Mouse (Mus musculus): ENCODE data around the gene Gm7030. TPM values are rescaled to one million over a fixed set of nuclear protein-coding genes. Genes with fewer than 3 reads are reported as not detected.
"Not testable (repeated sequence)": the region's sequence is repeated elsewhere in the genome, so short reads cannot be mapped to it uniquely, and the experiment has no call there.

Gm7030 gene
- polyA plus RNA-seq, 1 experiment from 2014 or later, result not detected

- no peaks in the 10 kb centered on the region for H3K27me3 ChIP-seq (replicated peaks; ENCODE audit: insufficient read depth, low read length)
- H3K4me2 ChIP-seq (replicated peaks; ENCODE audit: low read depth, low read length), result no peak overlapping the region
- H3K4me3 ChIP-seq (ENCODE audit: low read depth, low read length), result no peak overlapping the region
- no peak overlapping the region for H3K27ac ChIP-seq (ENCODE audit: low read length)
- ATAC-seq (no peak), DNase-seq (ENCODE audit: low spot score) (no peak)
- no peaks in the 10 kb centered on the region for H3K36me3 ChIP-seq (ENCODE audit: insufficient read depth, low read length)
- 17% methylated on average over 3 of the region's 3 CpGs for WGBS
- H3K9me3 ChIP-seq (ENCODE audit: low read length), result no peaks in the 10 kb centered on the region
- TF ChIP-seq EP300 (IDR thresholded peaks at IDR 0.05) (no peak), CTCF (IDR thresholded peaks at IDR 0.05) (no peak)
- no peak overlapping the region for H3K9ac ChIP-seq (replicated peaks; ENCODE audit: low read depth)
- no peaks in the 10 kb centered on the region for H3K4me1 ChIP-seq (ENCODE audit: insufficient read depth, low read depth, low read length)
Observed at GRCm38 (mm10) chr17:36093936-36094335, 35.3 kb downstream of the Gm7030 start.

- H3K27ac ChIP-seq (ENCODE audit: low read length); H3K9ac ChIP-seq (replicated peaks; ENCODE audit: low read depth); ATAC-seq; H3K4me2 ChIP-seq (replicated peaks; ENCODE audit: low read depth, low read length); H3K9me3 ChIP-seq (ENCODE audit: low read length); DNase-seq (ENCODE audit: low spot score); H3K4me1 ChIP-seq (ENCODE audit: insufficient read depth, low read depth, low read length); H3K27me3 ChIP-seq (replicated peaks; ENCODE audit: insufficient read depth, low read length); H3K4me3 ChIP-seq (ENCODE audit: low read depth, low read length); H3K36me3 ChIP-seq (ENCODE audit: insufficient read depth, low read length): not testable (repeated sequence)
Observed at GRCm38 (mm10) chr17:36092520-36092919, 36.7 kb downstream of the Gm7030 start.

- ATAC-seq; H3K36me3 ChIP-seq (ENCODE audit: insufficient read depth, low read length); H3K4me3 ChIP-seq (ENCODE audit: low read depth, low read length); H3K4me1 ChIP-seq (ENCODE audit: insufficient read depth, low read depth, low read length); H3K27ac ChIP-seq (ENCODE audit: low read length); H3K9ac ChIP-seq (replicated peaks; ENCODE audit: low read depth); H3K27me3 ChIP-seq (replicated peaks; ENCODE audit: insufficient read depth, low read length); H3K9me3 ChIP-seq (ENCODE audit: low read length); DNase-seq (ENCODE audit: low spot score); H3K4me2 ChIP-seq (replicated peaks; ENCODE audit: low read depth, low read length): not testable (repeated sequence)
- no CpG with 5 or more reads among the region's 2 CpGs for WGBS
Observed at GRCm38 (mm10) chr17:36091933-36092332, 37.3 kb downstream of the Gm7030 start.

GRCm38 (mm10) chr17:36085976-36086375 is 43.2 kb downstream of the Gm7030 start:
- DNase-seq (ENCODE audit: low spot score); H3K27ac ChIP-seq (ENCODE audit: low read length); H3K4me2 ChIP-seq (replicated peaks; ENCODE audit: low read depth, low read length); H3K27me3 ChIP-seq (replicated peaks; ENCODE audit: insufficient read depth, low read length); H3K36me3 ChIP-seq (ENCODE audit: insufficient read depth, low read length); H3K9ac ChIP-seq (replicated peaks; ENCODE audit: low read depth); ATAC-seq; H3K4me3 ChIP-seq (ENCODE audit: low read depth, low read length); H3K9me3 ChIP-seq (ENCODE audit: low read length); H3K4me1 ChIP-seq (ENCODE audit: insufficient read depth, low read depth, low read length): not testable (repeated sequence)
- 36% methylated on average over 1 of the region's 1 CpGs for WGBS

- Histone ChIP-seq H3K9me3 (ENCODE audit: low read length) (no peaks in the 10 kb centered on the region), H3K27ac (ENCODE audit: low read length) (no peak overlapping the region), H3K4me2 (replicated peaks; ENCODE audit: low read depth, low read length) (peak overlapping the region; percentile 92), H3K9ac (replicated peaks; ENCODE audit: low read depth) (no peak overlapping the region), H3K4me1 (ENCODE audit: insufficient read depth, low read depth, low read length) (no peaks in the 10 kb centered on the region), H3K4me3 (ENCODE audit: low read depth, low read length) (peak overlapping the region; percentile 54), H3K27me3 (replicated peaks; ENCODE audit: insufficient read depth, low read length) (peaks cover 4% of the 10 kb centered on the region; the same call in 1 of the 2 replicates), H3K36me3 (ENCODE audit: insufficient read depth, low read length) (no peaks in the 10 kb centered on the region)
- TF ChIP-seq EP300 (IDR thresholded peaks at IDR 0.05) (no peak), CTCF (IDR thresholded peaks at IDR 0.05) (no peak)
- ATAC-seq (no peak; the same call in 1 of the 2 replicates), DNase-seq (ENCODE audit: low spot score) (no peak)
- 1% methylated on average over 40 of the region's 42 CpGs for WGBS
Observed at GRCm38 (mm10) chr17:36083870-36084451, 45.3 kb downstream of the Gm7030 start.

- DNase-seq (ENCODE audit: low spot score), result peak; percentile 60
- Histone ChIP-seq H3K9ac (replicated peaks; ENCODE audit: low read depth) (no peak overlapping the region), H3K4me2 (replicated peaks; ENCODE audit: low read depth, low read length) (peak overlapping the region; percentile 92), H3K27me3 (replicated peaks; ENCODE audit: insufficient read depth, low read length) (peaks cover 4% of the 10 kb centered on the region; the same call in 1 of the 2 replicates), H3K4me1 (ENCODE audit: insufficient read depth, low read depth, low read length) (no peaks in the 10 kb centered on the region), H3K36me3 (ENCODE audit: insufficient read depth, low read length) (no peaks in the 10 kb centered on the region), H3K27ac (ENCODE audit: low read length) (no peak overlapping the region), H3K4me3 (ENCODE audit: low read depth, low read length) (peak overlapping the region; percentile 54), H3K9me3 (ENCODE audit: low read length) (no peaks in the 10 kb centered on the region)
- TF ChIP-seq CTCF (IDR thresholded peaks at IDR 0.05) (no peak), EP300 (IDR thresholded peaks at IDR 0.05) (no peak)
- WGBS, result under 1% methylated on average over 46 of the region's 46 CpGs
- ATAC-seq, result peak; percentile 81
Observed at GRCm38 (mm10) chr17:36083266-36083869, 45.9 kb downstream of the Gm7030 start.

- peak overlapping the region; percentile 54; the same call in 1 of the 2 replicates for H3K4me3 ChIP-seq (ENCODE audit: low read depth, low read length)
- H3K9me3 ChIP-seq (ENCODE audit: low read length); DNase-seq (ENCODE audit: low spot score); H3K27ac ChIP-seq (ENCODE audit: low read length); H3K4me1 ChIP-seq (ENCODE audit: insufficient read depth, low read depth, low read length); ATAC-seq; H3K36me3 ChIP-seq (ENCODE audit: insufficient read depth, low read length); H3K9ac ChIP-seq (replicated peaks; ENCODE audit: low read depth); H3K27me3 ChIP-seq (replicated peaks; ENCODE audit: insufficient read depth, low read length): not testable (repeated sequence)
- WGBS, result 44% methylated on average over 3 of the region's 6 CpGs
- peak overlapping the region; percentile 92 for H3K4me2 ChIP-seq (replicated peaks; ENCODE audit: low read depth, low read length)
Observed at GRCm38 (mm10) chr17:36082519-36083232, 46.5 kb downstream of the Gm7030 start.

- H3K27ac ChIP-seq (ENCODE audit: low read length); H3K9ac ChIP-seq (replicated peaks; ENCODE audit: low read depth); ATAC-seq; H3K4me3 ChIP-seq (ENCODE audit: low read depth, low read length); H3K4me2 ChIP-seq (replicated peaks; ENCODE audit: low read depth, low read length); H3K4me1 ChIP-seq (ENCODE audit: insufficient read depth, low read depth, low read length); H3K9me3 ChIP-seq (ENCODE audit: low read length); DNase-seq (ENCODE audit: low spot score); H3K27me3 ChIP-seq (replicated peaks; ENCODE audit: insufficient read depth, low read length); H3K36me3 ChIP-seq (ENCODE audit: insufficient read depth, low read length): not testable (repeated sequence)
Observed at GRCm38 (mm10) chr17:36081901-36082300, 47.3 kb downstream of the Gm7030 start.

All from lung, postnatal 0 days (tissue).